ENCODE assay signal across 17 mouse cellular contexts in the genomic region with DNA sequence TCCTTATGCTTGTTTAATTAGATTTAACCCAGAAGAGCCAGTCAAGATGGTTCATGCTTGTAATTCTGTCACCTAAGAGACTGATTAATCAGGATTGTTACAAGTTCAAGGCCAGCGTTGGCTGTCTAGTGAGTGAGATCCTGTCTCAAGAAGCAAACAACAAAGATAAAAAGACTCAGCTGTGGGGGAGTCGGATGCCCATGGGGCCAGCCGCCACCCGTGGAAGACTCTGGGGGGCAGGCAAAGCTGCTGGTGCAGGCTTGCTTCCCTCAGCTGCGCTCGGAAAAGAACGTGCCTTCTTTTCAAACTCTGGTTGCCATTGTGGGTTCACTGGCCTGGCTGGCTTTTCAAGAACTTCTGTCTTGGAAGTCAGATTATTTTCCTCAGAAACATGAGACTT.
"Had no signal": no experiment of that assay in that cellular context is flagged by ENCODE, and none has a peak within 500 bp of the region (broad histone marks: within the 10 kb centered on the region; RNA-seq: fewer than 3 reads in every experiment).

No protein-coding gene starts in this region.

- DNase-seq: cerebellum, adult 18-20 months; cerebellum, adult 2 months; cerebellum, adult 8-10 months; cerebellum, adult 9-10 months; cerebellum, adult 9-11 months; cerebellum, postnatal 14 days; cerebellum, postnatal 25 days; cerebellum, postnatal 36 days; embryo, embryonic 11 days; forebrain, postnatal 0 days; gastrocnemius, adult 2 months; gastrocnemius, postnatal 10 days; gastrocnemius, postnatal 14 days; gastrocnemius, postnatal 25 days; gastrocnemius, postnatal 36 days; heart, adult 11 months; heart, adult 18-20 months had no signal
